Mouse (Mus musculus): ENCODE data around the gene Carhsp1. TPM values are rescaled to one million over a fixed set of nuclear protein-coding genes. Genes with fewer than 3 reads are reported as not detected.

Carhsp1 gene
- 34.7 TPM for polyA plus RNA-seq (2015; fragmentation: Illumina TruSeq; extraction: RNeasy Lipid Tissue Mini Kit (QIAGEN cat#74804); ENCODE audit: insufficient read depth, low replicate concordance)

GRCm38 (mm10) chr16:8671551-8672349, at the start of gene Carhsp1:
TSS of gene Carhsp1 (minus strand) at chr16:8672155.

GRCm38 (mm10) chr16:8680470-8680869, 8.5 kb upstream of the Carhsp1 start, which contains the start of gene Gm5767:
TSS of gene Gm5767 (plus strand) at chr16:8680770.

GRCm38 (mm10) chr16:8637217-8638051, 34.5 kb downstream of the Carhsp1 start, which contains the start of the genes Pmm2 and Tmem186:
TSS of gene Pmm2 (plus strand) at chr16:8637674.
TSS of gene Tmem186 (minus strand) at chr16:8637712.

Other genes starting within 250 kb of the Carhsp1 start
- not detected for gene Tmem114, start 247.0 kb downstream of the Carhsp1 start, polyA plus RNA-seq (2015; fragmentation: Illumina TruSeq; extraction: RNeasy Lipid Tissue Mini Kit (QIAGEN cat#74804); ENCODE audit: insufficient read depth, low replicate concordance)
- 7.1 TPM for gene Mettl22, start 201.4 kb downstream of the Carhsp1 start, polyA plus RNA-seq (2015; fragmentation: Illumina TruSeq; extraction: RNeasy Lipid Tissue Mini Kit (QIAGEN cat#74804); ENCODE audit: insufficient read depth, low replicate concordance)
- gene Abat, start 158.7 kb downstream of the Carhsp1 start, polyA plus RNA-seq (2015; fragmentation: Illumina TruSeq; extraction: RNeasy Lipid Tissue Mini Kit (QIAGEN cat#74804); ENCODE audit: insufficient read depth, low replicate concordance) = 6.7 TPM
- gene Pmm2, start 34.5 kb downstream of the Carhsp1 start, polyA plus RNA-seq (2015; fragmentation: Illumina TruSeq; extraction: RNeasy Lipid Tissue Mini Kit (QIAGEN cat#74804); ENCODE audit: insufficient read depth, low replicate concordance) = 101 TPM
- 17.2 TPM for gene Tmem186, start 34.4 kb downstream of the Carhsp1 start, polyA plus RNA-seq (2015; fragmentation: Illumina TruSeq; extraction: RNeasy Lipid Tissue Mini Kit (QIAGEN cat#74804); ENCODE audit: insufficient read depth, low replicate concordance)
- gene Gm5767, start 8.6 kb upstream of the Carhsp1 start, polyA plus RNA-seq (2015; fragmentation: Illumina TruSeq; extraction: RNeasy Lipid Tissue Mini Kit (QIAGEN cat#74804); ENCODE audit: insufficient read depth, low replicate concordance) = not detected
- gene Usp7, start 120.2 kb upstream of the Carhsp1 start, polyA plus RNA-seq (2015; fragmentation: Illumina TruSeq; extraction: RNeasy Lipid Tissue Mini Kit (QIAGEN cat#74804); ENCODE audit: insufficient read depth, low replicate concordance) = 210 TPM
- 93.2 TPM for gene 1810013L24Rik, start 157.9 kb upstream of the Carhsp1 start, polyA plus RNA-seq (2015; fragmentation: Illumina TruSeq; extraction: RNeasy Lipid Tissue Mini Kit (QIAGEN cat#74804); ENCODE audit: insufficient read depth, low replicate concordance)

Data from spleen, adult 10 weeks (tissue).